Mouse (Mus musculus) adrenal gland (tissue): ENCODE data around the gene Bahcc1.

ENCODE experiments used
- intact Hi-C: fragments of 180-260 bp; cut with DNase I; formaldehyde crosslinking; loops from one replicate; pipeline ENCODE4 v1.15.1; 2025

Bahcc1 gene

DNA sequence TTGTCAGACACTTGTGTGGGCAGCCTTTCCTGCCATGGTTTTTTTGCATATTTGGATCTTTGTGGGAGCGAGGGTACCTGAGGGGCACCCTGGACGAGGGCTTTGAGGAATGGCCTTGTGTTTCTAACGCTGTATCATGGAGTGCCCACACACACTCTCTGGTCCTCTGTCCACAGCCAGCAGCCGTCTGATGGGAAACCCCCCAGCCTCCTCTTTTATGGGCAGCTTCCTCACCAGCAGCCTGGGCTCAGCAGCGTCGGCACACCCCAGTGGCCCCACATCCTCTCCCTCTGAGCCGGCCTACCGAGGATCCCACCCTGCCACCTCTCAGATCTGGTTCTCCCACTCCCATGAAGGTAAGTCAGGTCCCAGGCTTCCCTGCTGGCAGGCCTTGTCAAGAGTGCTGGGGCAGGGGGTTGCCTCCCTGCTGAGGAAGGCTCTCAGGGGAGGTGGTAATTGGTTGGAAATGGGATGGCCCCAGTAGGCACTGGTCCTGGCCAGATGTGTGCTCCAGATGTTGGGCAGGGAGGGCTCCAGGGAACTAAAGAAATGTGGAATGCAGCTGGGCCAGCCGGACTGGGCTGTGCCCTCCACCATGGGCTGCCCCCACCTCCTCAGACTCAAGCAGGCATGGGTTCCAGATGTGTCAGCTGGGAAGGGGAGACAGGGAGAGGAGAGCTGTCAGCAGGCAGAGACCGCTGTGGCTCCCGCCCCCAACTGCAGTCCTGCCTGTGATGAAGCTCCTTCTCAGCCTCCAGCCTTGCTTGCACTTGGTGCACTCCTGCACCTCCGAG lies 26.3 kb downstream of the Bahcc1 start:
- intact Hi-C loops = no loop called here

DNA sequence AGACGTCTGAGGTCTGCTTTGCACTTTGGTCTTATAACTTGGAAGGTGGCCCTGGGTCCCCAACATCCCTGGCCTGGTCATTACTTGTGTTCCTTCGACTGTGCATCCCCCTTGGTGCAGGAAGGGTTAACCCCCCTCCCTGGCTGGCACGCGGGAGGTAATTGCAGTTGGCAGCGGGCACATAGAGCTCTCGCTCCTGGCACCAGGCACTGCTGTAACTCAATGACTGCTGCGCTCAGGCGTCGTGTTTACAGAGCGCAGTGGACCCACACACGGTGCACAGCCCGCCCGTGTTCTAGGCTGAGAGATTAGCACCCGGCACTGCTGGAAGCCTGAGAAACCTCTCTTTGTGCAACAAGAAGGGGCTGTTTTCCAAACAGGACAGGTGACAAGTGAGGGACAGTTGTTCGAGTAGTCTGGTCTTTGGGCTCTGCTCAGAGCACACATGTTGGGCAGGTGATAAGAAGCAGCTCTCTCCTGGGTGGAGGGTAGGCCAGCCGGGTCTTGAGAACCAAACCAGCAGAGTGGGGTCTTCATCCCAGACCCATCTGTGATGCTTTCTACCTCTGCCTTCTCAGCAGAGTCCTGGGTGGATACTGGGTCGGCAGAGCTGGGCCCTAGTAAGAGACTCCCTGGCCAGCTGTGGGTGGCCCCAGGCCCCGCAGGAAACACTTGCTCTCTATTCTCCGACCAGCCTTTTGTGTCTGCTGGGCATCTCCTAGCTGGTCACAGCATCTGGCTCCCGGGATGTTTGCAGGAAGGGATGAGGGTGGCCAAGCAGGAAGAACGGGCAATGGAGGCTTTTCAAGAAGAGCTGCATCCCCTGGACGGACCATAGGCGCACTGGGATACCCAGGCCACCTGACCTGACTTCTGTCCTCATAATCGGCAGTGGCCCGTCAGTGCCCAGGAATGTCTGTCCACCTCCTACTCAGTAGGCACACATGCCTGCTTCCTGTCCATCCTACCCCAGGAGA lies 27.3 kb downstream of the Bahcc1 start:
- intact Hi-C loops = loop anchor here (5.0 kb wide), 1 partner anchor 47 kb away; no protein-coding TSS in a partner anchor

DNA sequence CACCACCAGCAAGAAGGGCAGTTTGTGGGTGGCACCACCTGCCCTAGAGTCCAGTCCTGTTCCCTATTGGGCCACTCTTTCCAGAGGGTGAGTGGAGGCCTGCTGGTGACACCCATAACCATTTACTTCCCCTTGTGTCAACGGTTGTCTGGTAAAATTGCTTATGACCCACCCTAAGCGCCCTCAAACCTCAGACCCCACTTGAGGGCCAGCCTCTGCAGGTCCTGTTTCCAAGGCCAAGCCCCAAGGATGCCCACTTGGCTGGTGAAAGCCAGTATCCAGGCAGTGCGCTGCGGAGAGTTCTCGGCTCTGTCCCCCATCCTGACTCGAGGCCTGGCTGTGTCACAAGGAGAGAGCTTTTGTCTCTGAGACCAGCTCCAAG lies 28.0 kb downstream of the Bahcc1 start:
- intact Hi-C loops = loop anchor here (5.0 kb wide), 1 partner anchor 47 kb away; no protein-coding TSS in a partner anchor

DNA sequence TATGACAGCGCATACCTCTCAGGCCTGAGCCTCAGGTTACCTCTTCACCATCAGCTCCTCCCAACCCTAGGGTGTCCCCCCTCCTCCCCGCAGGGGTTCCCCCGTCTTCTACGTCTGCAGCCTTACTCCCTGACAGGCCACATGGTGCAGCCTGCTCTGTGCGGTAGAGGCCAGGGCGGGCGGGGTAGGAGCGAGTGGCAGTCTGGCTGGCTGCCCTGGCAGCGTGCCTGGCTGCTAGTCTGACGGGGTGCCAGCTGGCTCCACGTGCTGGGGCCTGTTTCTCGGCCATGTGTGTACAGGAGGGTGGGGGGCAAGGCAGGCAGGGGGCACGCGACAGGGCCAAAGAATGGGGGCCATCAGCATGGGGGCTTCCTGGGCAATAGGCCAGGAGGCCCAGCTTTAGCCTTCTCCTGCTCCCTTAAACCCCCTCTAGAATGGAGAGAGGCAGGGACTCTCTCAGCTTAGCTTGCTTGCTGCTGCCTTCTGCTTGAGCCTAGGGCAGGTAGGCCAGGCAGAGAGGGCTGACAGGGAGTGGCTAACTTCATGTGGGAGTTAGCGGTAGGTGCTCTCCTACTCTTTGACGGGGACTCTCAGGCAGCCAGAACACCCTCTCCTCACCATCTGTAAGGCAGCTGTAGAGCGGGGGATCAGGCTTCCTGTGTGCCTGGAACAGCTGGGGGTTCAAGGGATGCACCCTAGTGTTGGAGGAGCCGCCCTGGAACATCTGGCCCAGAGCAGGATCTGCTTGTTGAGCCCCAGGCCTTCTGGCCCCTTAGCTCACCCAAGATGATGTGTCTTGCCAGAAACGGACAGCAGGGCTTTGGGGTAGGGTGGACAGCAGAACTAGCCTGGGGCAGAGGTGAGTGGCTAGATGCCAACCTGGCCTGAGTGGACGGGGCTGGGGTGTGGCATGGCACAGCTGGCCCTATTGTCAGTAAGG lies 28.9 kb downstream of the Bahcc1 start:
- intact Hi-C loops = loop anchor here (5.0 kb wide), 1 partner anchor 46 kb away; no protein-coding TSS in a partner anchor

DNA sequence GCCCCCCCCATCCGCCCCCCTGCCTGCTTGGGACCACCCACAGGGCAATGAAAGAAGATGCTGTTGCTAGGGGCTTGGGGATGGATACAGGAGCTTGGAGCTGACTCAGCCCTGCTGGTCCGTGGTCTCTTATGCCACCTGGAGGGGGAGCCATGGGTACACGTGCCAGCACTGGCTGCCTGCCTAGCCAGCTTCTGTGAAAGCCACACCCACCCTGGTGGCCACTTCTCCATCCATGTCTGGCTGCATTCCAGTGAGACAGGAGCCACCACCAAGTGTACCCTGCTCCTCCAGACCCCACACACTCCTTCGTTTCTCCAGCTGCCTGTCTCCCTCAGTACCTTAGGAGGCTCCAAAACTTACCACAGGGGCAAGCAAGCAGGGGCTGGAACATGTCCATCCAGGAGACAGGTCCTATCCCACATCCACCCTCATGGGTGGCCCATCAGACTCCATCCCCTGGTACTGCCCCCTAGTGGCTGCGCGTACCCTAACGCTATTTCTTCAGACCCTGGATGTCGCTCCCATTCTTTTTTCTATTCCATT lies 29.7 kb downstream of the Bahcc1 start:
- intact Hi-C loops = loop anchor here (5.0 kb wide), 1 partner anchor 45 kb away; no protein-coding TSS in a partner anchor

DNA sequence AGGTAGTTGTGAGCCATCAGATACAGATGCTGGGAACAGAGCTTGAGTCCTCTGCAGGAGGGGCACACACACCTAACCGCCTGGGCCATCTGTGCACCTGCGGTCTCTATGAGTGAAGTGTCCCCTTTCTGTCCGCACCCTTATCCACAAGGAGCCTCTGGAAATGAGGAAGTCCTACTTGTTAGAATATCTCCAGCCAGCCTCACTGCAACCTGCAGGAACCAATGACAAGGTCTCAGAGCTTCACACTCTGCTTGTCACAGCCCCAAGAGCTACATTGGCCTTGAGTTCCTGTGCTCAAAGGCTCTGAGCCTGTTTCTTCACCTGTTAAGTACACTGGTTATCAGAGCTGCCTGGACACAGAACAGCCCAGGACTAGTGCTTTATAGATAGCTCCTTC lies 30.4 kb downstream of the Bahcc1 start:
- intact Hi-C loops = loop anchor here (5.0 kb wide), 1 partner anchor 44 kb away; no protein-coding TSS in a partner anchor

DNA sequence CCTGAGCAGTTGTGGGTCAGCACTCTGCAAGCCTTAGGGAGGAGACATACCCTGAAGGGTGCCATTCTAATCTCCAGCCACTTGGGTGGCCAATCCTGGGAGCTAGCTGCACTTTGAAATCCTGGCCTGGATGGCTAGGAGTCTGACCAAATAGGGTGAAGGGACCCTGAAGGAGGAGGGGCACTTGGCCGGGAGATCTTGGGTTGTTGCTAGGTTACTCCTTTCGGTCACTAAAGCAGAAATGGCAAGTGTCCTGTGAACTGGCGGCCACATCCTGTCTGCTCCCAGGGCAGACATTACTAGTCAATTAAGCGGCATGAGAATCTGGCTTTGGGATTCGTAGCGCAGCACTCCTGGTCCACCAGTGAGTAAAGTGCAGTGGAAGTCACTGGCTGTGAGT lies 31.3 kb downstream of the Bahcc1 start:
- intact Hi-C loops = loop anchor here (5.0 kb wide), 1 partner anchor 43 kb away; no protein-coding TSS in a partner anchor

DNA sequence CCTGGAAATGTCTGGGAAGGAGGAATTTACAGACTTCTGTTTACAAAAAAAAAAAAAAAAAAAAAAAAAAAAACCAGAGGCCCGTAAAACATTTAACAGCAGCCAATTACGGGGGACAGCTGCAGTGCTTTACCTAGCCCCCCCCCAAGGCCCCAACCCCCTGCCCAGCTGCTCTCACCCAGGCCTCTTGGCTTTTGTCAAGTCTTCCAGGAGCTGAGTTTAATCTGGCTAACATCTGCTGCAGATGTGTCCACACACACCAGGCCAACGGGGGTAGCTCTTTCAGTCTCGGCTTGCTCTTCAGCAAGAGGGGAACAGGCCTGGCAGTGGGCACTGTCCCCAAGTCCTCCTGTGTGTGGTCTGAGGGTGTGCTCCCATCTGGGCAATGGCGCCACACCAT lies 32.7 kb downstream of the Bahcc1 start:
- intact Hi-C loops = no loop called here

DNA sequence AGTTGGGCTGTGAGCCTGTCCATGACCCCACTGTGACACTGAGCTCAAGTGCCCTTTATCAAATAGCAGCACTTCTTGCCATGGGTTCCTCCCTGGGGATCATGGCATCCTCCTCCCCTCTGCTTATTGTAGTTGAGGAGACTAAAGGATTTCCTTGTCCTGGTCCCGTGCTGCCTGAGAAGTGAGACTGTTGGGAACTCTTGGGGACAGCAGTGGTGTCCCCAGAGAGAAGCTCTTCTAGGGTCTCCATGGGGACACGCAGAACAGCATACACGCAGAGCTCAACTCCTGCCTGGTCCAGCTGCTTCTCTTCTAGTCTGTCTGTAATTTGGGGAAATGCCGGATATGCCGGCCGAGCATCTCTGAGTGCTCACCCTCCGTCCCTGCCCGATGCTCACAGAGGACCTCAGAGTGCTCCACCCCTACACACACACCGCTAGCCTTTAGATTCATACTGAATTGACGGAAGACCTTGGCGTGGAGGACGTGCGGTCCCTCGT lies 33.6 kb downstream of the Bahcc1 start:
- intact Hi-C loops = no loop called here

DNA sequence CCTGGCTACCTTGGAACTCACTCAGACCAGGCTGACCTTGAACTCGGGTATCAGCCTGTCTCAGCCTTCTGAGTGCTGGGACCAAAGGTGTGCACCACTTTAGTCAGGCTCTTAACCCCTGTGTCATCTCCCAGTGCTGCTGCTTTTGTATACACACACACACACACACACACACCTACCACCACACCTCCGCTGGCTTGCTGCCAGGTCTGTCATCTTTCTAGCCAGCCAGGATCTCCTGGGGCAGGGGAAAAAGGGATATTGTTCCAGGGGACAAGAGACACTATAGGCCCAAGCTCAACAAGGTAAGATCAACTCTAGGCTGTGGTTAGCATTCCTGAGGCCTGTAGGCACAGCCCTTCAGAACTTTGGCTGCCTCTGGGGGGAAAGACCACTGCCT lies 34.5 kb downstream of the Bahcc1 start:
- intact Hi-C loops = no loop called here

DNA sequence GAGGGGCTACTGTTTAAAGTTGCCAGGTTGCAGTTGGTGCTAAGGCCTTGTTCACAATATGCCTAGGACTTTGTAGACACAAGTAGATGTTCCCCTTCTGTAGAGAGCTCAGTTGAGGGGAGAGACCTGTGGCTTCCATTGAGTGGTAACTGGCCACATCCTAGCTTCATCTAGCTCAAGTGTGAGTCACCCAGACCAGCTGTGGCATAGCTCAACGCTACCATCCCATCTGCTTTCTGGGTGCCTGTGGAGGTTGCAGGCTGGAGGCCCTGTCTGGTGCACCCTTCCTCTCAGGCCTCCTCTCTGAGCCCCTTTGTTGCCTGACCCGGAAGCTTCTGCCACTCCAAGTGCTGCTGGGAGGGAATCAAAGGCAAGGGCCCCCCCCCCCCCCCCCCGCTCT lies 34.9 kb downstream of the Bahcc1 start:
- intact Hi-C loops = no loop called here

DNA sequence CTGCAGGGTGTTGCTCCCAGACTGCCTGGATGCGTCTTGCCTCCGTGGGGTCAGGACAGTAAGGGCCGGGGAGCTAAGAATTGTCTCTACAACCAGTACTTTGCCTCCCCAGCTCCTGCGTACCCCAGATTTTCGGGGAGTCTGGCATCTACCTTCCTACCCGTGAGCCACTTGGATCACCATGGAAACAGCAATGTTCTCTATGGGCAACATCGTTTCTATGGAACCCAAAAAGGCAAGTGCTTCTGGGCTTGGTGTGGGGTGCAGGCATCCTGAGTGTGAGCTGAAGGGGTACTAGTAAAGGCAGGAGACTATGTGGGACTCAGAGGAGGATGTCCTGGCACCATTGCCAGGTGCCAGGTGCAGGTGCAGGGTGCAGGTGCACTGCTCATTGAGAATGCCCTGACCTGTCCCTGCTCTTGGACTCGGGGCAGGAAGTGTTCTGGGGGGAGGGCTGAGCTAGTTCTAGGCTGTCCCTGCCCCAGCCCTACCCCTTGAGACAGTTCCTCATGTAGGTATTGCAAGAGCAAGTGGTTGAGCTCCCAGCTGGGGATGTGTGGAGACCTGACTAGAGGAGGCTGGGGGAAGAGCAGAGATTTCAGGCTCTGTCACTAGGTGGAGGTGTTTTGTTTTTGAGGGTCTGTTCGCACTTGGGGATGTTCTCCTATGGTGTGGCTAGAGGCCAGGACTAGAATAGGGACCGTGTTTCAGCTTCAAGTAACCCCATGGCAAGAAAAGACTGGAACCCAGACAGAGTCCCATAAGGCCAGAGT lies 35.6 kb downstream of the Bahcc1 start:
- intact Hi-C loops = no loop called here

DNA sequence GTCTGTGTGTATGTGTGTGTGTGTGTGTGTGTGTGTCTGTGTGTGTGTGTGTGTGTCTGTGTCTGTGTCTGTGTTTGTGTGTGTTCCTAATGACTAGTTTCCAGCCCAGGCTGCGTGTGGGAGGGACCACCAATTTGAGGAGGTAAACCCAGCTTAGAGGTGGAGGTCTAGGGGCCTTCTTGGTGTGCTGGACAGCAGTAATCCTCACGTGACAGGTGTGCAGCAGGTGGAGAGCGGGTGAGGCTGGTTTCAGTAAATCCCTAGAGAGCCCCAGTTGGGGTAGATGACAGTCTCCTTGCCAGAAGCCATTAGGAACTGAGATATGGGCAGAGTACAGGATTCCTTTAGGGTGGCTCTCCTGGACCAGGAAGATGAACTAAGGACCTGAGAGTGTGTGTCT lies 36.3 kb downstream of the Bahcc1 start:
- intact Hi-C loops = no loop called here

DNA sequence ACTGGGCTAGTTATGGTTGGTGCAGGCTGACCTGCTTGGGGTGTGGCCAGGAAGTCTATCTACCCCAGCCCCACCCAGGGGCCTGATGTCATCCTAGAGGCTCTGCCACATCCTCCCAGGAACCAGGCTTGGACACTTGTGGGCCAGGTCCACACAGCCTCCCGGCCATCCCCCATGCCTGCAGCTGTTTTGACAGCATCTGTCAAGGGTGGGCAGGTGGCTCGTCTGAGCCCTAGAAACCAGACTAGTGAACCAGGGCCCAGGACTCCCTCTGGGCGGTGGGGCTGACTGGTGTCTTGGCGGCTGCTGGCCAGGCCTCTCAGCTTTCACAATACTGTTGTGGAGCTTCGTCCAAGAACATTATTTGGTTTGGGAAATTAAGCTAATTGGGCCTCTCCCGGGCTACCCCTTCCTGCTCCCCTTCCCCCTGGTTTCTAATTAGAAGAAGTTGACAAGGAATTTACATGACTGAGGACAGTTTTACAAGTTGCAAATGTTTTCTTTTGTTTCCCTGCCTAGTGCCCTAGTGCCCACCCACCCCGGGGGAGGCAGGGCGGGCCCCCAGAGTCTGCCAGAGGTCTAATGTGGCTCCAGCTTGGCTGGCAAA lies 36.9 kb downstream of the Bahcc1 start:
- intact Hi-C loops = no loop called here

DNA sequence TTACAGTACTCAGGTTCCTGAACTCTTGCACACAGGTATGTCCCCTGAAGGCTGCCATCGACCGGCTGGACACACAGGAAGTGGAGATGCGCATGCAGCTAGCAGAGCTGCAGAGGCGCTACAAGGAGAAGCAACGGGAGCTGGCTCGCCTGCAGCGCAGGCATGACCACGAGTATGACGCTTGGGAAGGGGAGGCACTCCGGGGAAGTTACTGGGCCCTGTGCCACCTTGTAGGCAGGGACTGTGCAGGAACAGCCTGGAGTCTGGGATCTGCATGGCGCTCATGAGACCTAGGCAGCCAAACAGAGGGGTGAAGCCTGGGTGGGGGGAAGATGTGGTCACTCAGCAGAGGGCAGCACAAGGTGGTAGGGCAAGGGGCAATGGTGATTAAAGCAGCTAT lies 46.6 kb downstream of the Bahcc1 start:
- intact Hi-C loops = no loop called here

DNA sequence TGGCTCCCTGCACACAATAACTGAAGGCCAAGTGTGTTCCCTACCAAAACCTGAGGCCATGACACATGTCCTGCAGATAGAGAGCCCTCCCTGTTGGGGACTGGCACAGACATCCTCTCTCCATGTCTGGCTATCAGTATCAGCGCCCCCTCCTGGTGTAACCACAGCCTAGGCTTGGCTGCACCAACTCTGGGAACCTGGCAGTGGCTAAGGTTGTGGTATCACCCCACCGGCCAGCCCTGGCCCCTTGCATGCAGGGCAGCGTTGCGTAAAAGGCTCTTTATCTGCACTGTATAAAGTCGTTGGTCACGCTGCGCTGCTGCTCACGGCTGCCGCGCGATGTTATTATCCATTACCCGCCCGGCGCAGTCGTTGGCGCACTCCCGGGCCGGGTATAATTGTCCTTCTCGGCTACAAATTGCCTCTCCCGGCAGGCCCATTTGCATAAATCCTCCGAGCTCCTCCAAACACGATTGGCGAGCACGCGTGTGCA lies 47.6 kb downstream of the Bahcc1 start:
- intact Hi-C loops = no loop called here

DNA sequence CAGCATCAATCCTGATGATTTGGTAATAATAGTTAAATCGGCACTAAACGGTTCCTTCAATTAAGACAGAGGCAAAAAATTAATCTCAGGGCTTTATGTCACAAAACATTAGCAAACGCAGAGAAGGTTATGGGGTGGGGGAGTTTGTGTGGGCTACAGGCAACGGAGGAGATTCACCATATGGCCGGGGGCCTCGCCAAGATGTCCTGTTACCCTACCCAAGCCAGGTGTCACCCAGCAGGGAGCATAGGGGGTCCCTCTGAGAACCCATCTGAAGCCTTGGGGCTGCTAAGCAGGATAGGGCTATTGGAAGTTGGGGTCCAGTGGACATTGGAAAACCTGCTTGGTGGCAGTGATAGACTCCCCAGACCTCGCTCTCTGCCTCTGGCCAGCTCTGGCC lies 48.0 kb downstream of the Bahcc1 start:
- intact Hi-C loops = no loop called here

DNA sequence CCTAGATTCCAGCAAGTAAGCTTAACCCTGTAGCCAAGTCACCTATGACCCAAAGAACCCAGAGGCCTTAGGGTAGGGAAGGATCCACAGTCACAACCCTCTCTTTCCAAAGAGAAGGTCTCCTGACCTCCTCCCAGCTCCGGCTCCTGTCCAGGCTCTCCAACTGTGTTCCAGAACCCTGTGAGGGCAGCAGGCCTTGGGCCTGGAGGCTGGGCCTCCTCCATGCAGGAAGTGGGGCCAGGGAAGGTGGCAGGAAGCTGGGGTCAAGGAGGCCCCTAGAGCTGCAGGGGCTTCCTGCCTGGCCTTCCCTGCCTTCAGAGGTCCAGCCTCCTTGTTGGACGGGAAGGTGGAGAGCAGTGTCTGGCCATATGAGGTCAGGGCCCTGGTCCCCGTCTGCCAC lies 48.5 kb downstream of the Bahcc1 start:
- intact Hi-C loops = no loop called here

DNA sequence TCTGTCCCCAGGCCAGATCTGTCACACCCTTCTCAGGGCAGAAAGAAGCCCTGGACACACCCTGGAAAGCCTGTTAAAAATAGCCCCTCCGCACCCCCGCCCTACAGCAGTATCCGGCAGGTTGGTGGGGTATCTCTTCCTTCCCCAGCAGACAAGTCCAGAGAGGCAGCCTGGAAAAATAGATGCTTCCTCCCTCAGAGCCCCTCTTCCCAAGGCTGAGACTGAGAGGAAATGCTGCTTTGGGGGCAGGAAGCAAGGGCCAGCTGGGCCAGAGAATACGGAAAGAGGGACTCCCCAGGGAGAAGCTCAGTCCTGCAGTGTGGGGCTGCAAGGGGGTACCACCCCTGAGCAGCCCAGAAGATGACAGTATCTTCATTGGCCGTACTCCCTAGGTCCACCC lies 50.8 kb downstream of the Bahcc1 start:
- intact Hi-C loops = no loop called here
